Mouse (Mus musculus) MEL (cell line): ENCODE data around the gene Dusp22. TPM values are rescaled to one million over a fixed set of nuclear protein-coding genes. Genes with fewer than 3 reads are reported as not detected.

Experiments
- DNase-seq: peaks from one replicate; pipeline ENCODE4 v3.0.0; 2011; ENCODE audit warnings: low read depth, low spot score
- H3K27ac ChIP-seq: 2 replicates; pipeline ENCODE4 v1.5.1; 2012; ENCODE audit warnings: low read depth, mild to moderate bottlenecking, control low read depth, low read length, moderate library complexity; ENCODE audit not compliant: control insufficient read depth
- H3K27me3 ChIP-seq, 2 experiments: fragments of 150-350 bp in 1 of 2; sonication (generic) in 1 of 2; 2 replicates each; pipeline ENCODE4 v1.6.1; 2012; ENCODE audit warnings: low read length in 2 of 2, mild to moderate bottlenecking in 2 of 2, improper control_type of control experiment in 1 of 2, moderate library complexity in 1 of 2; ENCODE audit not compliant: insufficient read depth in 2 of 2, control insufficient read depth in 1 of 2
- H3K36me3 ChIP-seq, 2 experiments: 2 replicates each; pipeline ENCODE4 v1.6.1; 2012 to 2014; ENCODE audit warnings: low read length in 2 of 2, improper control_type of control experiment in 1 of 2, inconsistent platforms in 1 of 2, mild to moderate bottlenecking in 1 of 2; ENCODE audit not compliant: insufficient read depth in 2 of 2, control insufficient read depth in 1 of 2
- H3K4me1 ChIP-seq, 2 experiments: fragments of 150-350 bp in 1 of 2; sonication (generic) in 1 of 2; 2 replicates each; pipeline ENCODE4 v1.6.1; 2012; ENCODE audit warnings: low read length in 2 of 2, improper control_type of control experiment in 1 of 2, mild to moderate bottlenecking in 1 of 2; ENCODE audit not compliant: insufficient read depth in 2 of 2, control insufficient read depth in 1 of 2
- H3K4me3 ChIP-seq, 2 experiments: fragments of 150-350 bp in 1 of 2; sonication (generic) in 1 of 2; 2 replicates each; pipeline ENCODE4 v1.5.1; 2012; ENCODE audit warnings: low read depth in 2 of 2, low read length in 2 of 2, mild to moderate bottlenecking in 2 of 2, moderate library complexity in 2 of 2, control low read depth in 1 of 2, improper control_type of control experiment in 1 of 2; ENCODE audit not compliant: control insufficient read depth in 1 of 2, insufficient read depth in 1 of 2
- H3K79me2 ChIP-seq: 2 replicates; pipeline ENCODE4 v1.6.1; 2012; ENCODE audit warnings: mild to moderate bottlenecking, low read length, moderate library complexity; ENCODE audit not compliant: control insufficient read depth, poor library complexity, insufficient read depth
- H3K9ac ChIP-seq: 2 replicates; pipeline ENCODE4 v1.6.1; 2012; ENCODE audit warnings: low read depth, mild to moderate bottlenecking, control low read depth, low read length, moderate library complexity; ENCODE audit not compliant: control insufficient read depth, poor library complexity, severe bottlenecking
- H3K9me3 ChIP-seq: fragments of 150-350 bp; sonication (generic); replicated peaks from 2 replicates; pipeline ENCODE4 v1.6.1; 2012; ENCODE audit warnings: mild to moderate bottlenecking, low read length, improper control_type of control experiment, moderate library complexity; ENCODE audit not compliant: insufficient read depth
- BHLHE40 ChIP-seq: IDR thresholded peaks from 2 replicates; pipeline ENCODE4 v1.6.1; 2012; ENCODE audit warnings: low read depth, mild to moderate bottlenecking, inconsistent platforms, low read length, improper control_type of control experiment, borderline replicate concordance
- MAX ChIP-seq: IDR thresholded peaks from 2 replicates; pipeline ENCODE4 v1.6.1; 2011; ENCODE audit warnings: low read length, improper control_type of control experiment
- MAZ ChIP-seq: IDR thresholded peaks from 2 replicates; pipeline ENCODE4 v1.6.1; 2012; ENCODE audit warnings: low read depth, mild to moderate bottlenecking, inconsistent platforms, low read length, improper control_type of control experiment
- MYC ChIP-seq: IDR thresholded peaks from 2 replicates; pipeline ENCODE4 v1.6.1; 2011; ENCODE audit warnings: low read depth, mild to moderate bottlenecking, low read length, improper control_type of control experiment, moderate library complexity
- NELFE ChIP-seq: IDR thresholded peaks from 2 replicates; pipeline ENCODE4 v1.6.1; 2011; ENCODE audit warnings: low read depth, low read length, improper control_type of control experiment
- POLR2A ChIP-seq, 2 experiments: IDR thresholded peaks; 2 replicates each; pipeline ENCODE4 v1.6.1; 2011 to 2012; ENCODE audit warnings: low read length in 2 of 2, mild to moderate bottlenecking in 2 of 2, control low read depth in 1 of 2, improper control_type of control experiment in 1 of 2, low read depth in 1 of 2, moderate library complexity in 1 of 2; ENCODE audit not compliant: control insufficient read depth in 1 of 2, insufficient read depth in 1 of 2, poor library complexity in 1 of 2
- TAL1 ChIP-seq: IDR thresholded peaks from 2 replicates; pipeline ENCODE4 v1.6.1; 2012; ENCODE audit warnings: mild to moderate bottlenecking, inconsistent platforms, low read length, moderate library complexity, mixed read lengths
- TCF12 ChIP-seq: IDR thresholded peaks from 2 replicates; pipeline ENCODE4 v1.6.1; 2014; ENCODE audit warnings: low read depth, mild to moderate bottlenecking, inconsistent platforms, low read length, improper control_type of control experiment, moderate library complexity
- polyA plus RNA-seq, 2 experiments: library from polyadenylated mRNA; stranded (reverse) in 1 of 2; unstranded in 1 of 2; fragments of >175 nt in 1 of 2; fragments of >200 nt in 1 of 2; gene quantifications; 2 replicates each; pipeline versions ENCODE4 v1.2.1 to v1.2.4; 2012; ENCODE audit warnings: low replicate concordance in 2 of 2, low read depth in 1 of 2; ENCODE audit not compliant: insufficient read length in 2 of 2, insufficient read depth in 1 of 2, missing spikeins in 1 of 2
- total RNA-seq: library from RNA; depleted of rRNA; stranded (reverse); fragments of 300-350 nt; gene quantifications from 2 replicates; pipeline ENCODE4 v1.2.3, GENCODE M21; 2012

Dusp22 gene
- total and polyA plus RNA-seq, 3 experiments: not detected

DNA sequence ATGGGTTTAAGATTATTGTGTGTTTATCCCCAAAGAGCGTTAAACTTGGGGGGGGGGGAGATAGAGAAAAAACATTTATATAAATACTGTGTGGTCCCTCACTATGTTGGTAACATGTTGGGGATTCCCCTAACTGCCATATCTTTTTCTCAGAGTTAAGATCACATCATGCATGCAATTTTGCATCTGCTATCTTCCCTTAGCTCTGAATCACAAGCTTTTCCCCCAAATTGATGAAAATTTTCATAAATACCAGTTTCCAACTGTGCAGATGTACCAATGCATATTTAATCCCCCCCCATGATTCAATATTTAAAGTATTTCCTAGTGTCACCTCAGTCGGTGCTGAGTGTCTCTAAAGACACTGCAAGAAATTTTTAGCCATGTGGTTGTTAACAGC, 77.5 kb downstream of the Dusp22 start:
- H3K27me3 ChIP-seq: no peaks in the 10 kb centered on the region
- no peaks in the 10 kb centered on the region for H3K4me1 ChIP-seq
- H3K9ac ChIP-seq: no peak overlapping the region
- H3K79me2 ChIP-seq: no peaks in the 10 kb centered on the region
- no peak for DNase-seq
- H3K27ac ChIP-seq: no peak overlapping the region
- no peaks in the 10 kb centered on the region for H3K36me3 ChIP-seq
- no peak for TF ChIP-seq BHLHE40
- TF ChIP-seq MAX: no peak
- no peak for TF ChIP-seq MYC
- no peak for TF ChIP-seq POLR2A (IDR thresholded peaks at IDR 0.05; ENCODE audit: control insufficient read depth in 1 of 2, insufficient read depth in 1 of 2, low read depth in 1 of 2, low read length in 2 of 2, poor library complexity in 1 of 2)
- no peak overlapping the region for H3K4me3 ChIP-seq
- no peaks in the 10 kb centered on the region for H3K9me3 ChIP-seq

DNA sequence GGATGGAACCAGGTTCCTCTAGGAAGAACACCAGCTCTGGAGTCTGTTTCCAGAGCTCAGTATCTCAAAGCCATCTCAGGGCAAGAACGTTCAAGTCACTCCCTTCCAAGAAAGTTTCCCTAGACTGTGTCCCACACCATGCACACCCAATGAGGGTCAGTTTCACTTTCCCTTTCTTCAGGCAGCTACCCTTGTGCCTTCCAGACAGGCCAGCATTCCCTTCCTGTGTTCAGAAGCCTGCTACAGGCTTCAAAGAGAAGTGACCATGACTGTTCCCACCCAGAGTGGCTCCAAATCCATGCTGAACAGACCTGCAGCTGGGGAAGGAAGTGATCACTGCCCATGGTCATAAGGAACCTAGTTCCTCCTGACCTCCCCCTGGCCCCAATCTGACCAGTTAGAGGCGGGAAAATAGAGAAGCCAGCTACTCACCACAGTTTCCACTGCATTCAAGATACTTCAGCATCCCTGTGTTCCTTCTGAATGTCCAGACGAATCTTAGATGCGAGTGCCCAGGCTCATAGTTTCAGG, 78.6 kb downstream of the Dusp22 start:
- no peak for TF ChIP-seq TCF12
- no peak for TF ChIP-seq TAL1
- H3K79me2 ChIP-seq: no peaks in the 10 kb centered on the region
- no peak overlapping the region for H3K27ac ChIP-seq
- no peaks in the 10 kb centered on the region for H3K9me3 ChIP-seq
- no peaks in the 10 kb centered on the region for H3K27me3 ChIP-seq
- DNase-seq: no peak
- H3K4me1 ChIP-seq: no peaks in the 10 kb centered on the region
- H3K36me3 ChIP-seq: no peaks in the 10 kb centered on the region
- H3K9ac ChIP-seq: no peak overlapping the region
- H3K4me3 ChIP-seq: no peak overlapping the region

DNA sequence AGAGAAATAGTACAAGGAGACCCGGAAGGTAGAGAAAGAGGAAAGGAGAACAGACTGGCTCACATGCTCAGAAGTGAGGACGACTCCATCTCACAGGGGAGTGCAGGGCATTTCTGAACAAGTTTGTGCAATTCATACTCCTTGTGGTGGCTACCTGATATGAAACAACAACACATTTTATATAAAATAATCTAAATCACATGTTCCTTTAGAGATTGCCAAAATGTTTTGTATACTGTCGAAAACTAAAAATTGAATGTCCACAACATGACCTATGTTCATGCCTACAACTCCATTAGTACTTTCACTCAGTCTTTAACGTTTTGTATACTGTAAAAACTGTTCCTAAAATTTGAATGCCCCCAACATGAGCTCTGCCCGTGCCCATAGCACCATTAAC, 81.4 kb downstream of the Dusp22 start:
- Histone ChIP-seq H3K27ac (no peak overlapping the region), H3K79me2 (no peaks in the 10 kb centered on the region), H3K4me1 (no peaks in the 10 kb centered on the region), H3K9me3 (no peaks in the 10 kb centered on the region), H3K36me3 (no peaks in the 10 kb centered on the region), H3K27me3 (no peaks in the 10 kb centered on the region), H3K9ac (no peak overlapping the region), H3K4me3 (no peak overlapping the region)
- DNase-seq: no peak
- TF ChIP-seq MAZ: no peak

DNA sequence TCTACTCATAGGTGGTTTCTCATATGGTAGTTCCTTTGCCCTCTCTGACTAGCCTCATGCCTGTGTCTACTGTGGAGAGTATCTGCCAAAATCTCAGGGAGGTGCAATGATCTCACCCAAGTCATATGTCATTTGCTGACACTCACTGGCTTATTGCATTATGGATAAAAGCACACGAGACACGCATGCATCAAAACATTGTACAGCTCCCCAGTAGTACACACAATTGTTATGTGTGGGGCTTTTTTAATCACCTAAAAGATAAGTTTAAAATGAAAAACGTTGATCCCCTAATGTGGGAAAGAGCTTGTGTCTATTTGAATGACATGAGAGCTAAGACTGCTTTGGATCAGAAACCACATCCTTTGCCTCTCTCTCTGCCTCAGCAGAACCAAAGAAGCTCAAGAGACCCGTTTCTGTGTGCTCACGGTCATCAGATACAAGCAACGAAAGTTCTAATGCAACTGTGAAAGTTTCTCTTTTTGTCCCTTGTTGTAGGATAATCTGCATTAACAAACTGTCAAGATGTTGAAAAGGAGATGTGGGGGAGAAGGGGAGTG, 82.7 kb downstream of the Dusp22 start:
- Histone ChIP-seq H3K79me2 (no peaks in the 10 kb centered on the region), H3K27ac (no peak overlapping the region), H3K27me3 (no peaks in the 10 kb centered on the region), H3K9ac (no peak overlapping the region), H3K9me3 (no peaks in the 10 kb centered on the region), H3K4me1 (no peaks in the 10 kb centered on the region), H3K36me3 (no peaks in the 10 kb centered on the region), H3K4me3 (no peak overlapping the region)
- no peak for DNase-seq
- no peak for TF ChIP-seq NELFE
